Mouse (Mus musculus) retina, postnatal 1 day (tissue): ENCODE results near the gene 2310033P09Rik.
A peak's percentile ranks its signal among the peaks of the same experiment; 100 is the strongest.

Experiments
- DNase-seq: peaks from one replicate; pipeline ENCODE4 v3.0.0-alpha.2; 2012

Gene 2310033P09Rik

DNA sequence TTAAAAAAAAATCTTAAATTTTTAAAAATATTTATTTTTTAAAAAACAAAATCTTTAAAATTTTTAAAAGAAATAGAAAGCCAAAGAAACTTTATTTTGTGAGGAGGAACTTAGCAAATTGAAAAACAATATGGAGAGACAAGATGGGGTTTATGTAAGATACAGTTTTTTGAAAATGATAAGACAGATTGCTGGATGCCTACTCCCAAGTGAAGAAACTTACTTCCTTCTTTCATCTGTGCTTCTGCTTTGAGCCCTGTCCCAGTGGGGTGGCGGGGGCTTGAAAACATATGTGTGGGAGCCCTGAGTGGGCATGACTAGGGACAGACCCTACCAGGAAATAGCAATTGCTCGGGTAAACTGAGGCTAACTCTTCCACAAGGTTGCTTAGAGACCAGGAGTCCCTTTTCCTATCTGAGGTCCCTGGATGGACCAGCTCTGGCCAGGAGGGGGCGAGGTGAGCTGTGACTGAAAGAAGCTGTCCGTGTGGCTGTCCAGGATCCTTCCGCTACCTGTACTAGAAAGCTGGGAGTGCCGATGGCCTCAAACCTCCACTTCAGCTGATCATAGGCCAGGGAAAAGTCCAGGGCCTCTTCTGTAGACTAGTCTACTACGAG is 22.1 kb downstream of the 2310033P09Rik start:
- peak; percentile 68 for DNase-seq

DNA sequence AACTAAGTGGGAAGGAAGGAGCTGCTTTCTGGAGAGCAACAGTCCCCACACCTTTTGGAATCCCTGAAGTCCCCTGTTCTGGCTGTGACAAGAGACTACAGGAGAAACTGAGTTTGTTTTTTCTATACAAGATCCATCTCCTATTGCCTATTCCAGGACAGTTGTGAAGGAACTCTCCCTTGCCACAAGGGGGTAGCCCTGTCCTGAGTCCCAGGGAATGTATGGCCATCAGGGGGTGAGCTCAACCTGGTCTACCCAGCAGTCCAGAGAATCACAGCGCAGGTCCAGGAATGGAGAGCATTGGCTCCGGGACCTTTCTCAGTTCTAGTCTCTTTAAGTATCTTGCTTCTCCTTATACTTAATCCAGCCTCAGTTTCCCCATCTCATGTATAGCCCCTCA is 24.7 kb downstream of the 2310033P09Rik start:
- peak; percentile 16 for DNase-seq

DNA sequence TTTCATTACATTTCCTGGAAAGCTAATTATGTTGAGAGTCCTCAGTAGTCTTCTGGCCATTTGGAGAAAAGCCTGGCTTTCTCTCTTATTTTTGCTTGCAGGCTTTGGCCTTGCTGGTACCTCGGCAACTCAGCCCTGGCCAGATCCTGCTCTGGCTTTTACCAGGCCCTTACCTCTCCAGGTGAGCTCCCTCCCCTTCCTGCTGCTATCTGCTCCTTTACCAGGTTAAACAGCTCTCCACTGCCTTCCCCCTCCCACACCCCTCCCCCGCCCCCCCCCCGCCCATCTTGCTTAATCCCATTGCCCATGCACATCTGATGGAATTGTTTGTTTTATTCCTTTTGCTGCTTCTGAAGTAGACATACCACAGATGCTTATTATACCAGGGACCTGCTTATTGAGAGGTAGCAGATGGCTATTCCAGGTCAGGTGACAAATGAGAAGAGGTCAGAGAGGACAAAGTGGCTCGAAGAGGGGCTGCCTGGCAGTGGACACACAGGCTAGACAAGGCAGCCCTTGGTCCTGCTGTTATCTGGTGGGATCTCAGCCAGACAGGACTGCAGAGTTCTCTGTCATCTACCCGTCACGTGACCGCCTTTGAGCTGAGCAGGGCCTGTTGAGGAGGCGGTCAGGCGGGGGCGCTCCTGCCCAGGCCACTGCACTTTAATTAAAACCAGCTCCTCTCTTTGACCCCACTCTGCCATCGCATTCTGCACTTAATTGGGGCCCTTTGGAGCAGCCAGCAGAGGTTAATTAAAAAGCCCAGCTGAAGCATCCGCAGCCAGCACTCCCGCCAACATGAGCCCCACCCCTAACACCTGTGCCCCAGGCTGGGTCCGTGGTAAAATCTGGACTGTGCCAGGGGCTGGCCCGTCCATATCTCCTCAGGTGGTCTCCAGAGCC is 30.7 kb downstream of the 2310033P09Rik start:
- peak; percentile 93 for DNase-seq

DNA sequence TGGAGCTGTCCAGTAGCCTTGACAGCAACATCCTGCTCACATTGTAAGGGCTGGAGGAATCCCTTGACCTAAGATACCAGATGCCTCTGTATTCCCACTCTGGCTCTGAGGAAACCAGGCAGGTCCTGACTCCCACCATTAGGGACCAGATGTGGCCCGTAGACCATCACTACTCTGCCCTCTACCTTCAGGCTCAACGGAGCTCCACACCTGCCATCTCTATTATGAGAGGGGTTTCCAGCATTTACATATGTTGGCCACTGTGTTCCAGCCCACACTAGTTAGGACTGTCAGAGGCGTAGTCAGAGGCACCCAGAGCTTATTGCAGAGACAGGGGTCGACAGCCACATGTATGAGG is 31.3 kb downstream of the 2310033P09Rik start:
- DNase-seq: no peak

DNA sequence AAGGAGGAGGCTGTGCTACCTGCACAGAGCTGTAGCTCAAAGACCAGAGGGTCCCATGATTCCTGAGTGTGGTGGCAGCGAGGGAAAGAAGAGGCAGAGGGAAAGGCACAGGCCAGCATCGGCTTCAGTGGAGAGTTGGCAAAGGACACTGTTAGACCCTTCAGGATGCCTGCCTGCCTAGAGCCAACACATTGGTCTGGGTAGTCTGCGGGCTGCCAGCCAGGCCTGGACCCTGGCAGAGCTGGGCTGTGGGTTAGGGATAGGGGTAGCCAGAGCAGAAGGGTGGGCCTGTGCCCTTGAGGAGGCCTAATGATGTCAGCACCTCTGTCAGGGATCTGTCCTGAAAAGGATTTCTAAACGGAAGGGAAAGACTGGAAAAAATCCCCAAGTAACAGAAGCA is 31.7 kb downstream of the 2310033P09Rik start:
- DNase-seq: no peak

DNA sequence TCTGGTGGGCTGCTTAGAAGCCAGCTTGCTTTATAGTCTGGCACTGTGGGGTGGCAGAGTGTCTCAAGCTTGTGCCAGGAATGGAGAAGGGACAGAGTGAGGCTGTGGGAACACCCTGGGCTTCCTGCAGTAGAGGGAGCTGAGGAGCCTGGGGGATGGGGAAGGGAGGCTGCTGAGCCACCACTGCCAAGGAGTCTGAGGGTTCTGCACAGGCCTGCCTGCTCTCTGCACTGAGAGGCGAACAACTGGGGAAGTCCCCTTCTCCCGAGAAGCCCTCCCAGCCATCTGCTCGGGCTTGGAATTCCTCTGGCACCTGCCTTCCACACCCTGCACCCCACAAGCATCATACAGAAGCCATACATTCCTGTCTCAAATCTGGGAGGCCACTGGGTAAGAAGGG is 33.7 kb downstream of the 2310033P09Rik start:
- no peak for DNase-seq

DNA sequence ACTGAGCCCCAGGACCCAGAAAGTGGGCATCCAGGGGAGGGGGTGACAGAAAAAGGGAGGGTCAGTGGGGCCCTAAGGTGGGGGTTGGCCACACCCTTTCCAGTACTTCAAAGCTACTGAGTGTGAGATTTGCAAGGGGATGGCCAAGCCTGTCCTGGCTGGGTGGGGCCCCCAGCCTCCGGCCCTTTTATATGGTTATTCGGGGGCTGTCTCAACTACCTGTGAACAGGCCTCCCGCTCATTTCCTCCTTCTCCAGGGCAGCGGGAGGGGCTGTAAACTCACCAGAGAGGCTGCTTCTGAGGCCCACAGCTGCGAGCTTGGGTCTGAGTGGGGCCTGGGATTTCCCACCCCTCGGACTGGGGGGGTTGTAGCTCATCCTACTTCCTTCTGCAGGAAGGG is 35.7 kb downstream of the 2310033P09Rik start:
- DNase-seq: no peak

DNA sequence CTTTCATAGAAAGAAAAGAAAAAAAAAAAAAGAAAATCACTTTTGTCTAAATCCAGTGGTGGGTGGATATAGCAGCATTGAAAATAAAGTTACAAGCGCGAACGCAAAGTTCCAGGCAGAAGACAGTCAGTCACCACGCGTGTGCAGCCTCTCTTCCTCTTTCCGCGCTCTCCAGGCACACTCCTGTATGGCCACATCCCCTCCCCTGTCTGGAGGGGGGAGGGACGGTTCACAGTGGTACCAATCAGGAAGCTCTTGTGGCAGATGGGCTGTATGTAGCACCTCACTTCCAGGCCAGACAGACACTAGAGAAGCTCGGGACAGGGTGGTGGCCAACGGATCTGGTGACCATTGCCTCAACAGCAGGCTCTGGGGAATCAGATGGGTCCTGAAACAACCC is 40.0 kb downstream of the 2310033P09Rik start:
- DNase-seq: no peak

DNA sequence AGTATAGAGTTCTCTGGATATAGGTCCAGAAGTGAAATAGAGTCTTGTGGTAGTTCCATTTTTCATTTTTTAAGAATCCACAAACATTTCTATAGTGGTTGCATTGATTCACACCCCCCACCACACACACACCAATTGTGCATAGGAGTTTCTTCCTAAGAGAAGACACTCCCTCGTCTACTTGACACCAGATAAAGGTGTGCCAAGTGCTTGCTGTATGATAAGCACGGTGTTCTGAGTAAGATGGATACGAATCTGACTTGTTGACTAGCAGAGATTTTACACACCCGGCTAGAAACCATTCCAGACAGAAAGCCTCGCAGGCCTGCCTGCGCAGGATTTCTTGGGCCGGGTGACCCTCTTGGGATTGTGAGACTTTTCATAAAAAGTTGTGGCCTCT is 51.5 kb downstream of the 2310033P09Rik start:
- DNase-seq: no peak
